Mouse (Mus musculus): Measurements from ENCODE around the gene Zc3hc1.
A peak's percentile ranks its signal among the peaks of the same experiment; 100 is the strongest.
"Not testable (repeated sequence)": the region's sequence is repeated elsewhere in the genome, so short reads cannot be mapped to it uniquely, and the experiment has no call there.

Gene Zc3hc1

DNA sequence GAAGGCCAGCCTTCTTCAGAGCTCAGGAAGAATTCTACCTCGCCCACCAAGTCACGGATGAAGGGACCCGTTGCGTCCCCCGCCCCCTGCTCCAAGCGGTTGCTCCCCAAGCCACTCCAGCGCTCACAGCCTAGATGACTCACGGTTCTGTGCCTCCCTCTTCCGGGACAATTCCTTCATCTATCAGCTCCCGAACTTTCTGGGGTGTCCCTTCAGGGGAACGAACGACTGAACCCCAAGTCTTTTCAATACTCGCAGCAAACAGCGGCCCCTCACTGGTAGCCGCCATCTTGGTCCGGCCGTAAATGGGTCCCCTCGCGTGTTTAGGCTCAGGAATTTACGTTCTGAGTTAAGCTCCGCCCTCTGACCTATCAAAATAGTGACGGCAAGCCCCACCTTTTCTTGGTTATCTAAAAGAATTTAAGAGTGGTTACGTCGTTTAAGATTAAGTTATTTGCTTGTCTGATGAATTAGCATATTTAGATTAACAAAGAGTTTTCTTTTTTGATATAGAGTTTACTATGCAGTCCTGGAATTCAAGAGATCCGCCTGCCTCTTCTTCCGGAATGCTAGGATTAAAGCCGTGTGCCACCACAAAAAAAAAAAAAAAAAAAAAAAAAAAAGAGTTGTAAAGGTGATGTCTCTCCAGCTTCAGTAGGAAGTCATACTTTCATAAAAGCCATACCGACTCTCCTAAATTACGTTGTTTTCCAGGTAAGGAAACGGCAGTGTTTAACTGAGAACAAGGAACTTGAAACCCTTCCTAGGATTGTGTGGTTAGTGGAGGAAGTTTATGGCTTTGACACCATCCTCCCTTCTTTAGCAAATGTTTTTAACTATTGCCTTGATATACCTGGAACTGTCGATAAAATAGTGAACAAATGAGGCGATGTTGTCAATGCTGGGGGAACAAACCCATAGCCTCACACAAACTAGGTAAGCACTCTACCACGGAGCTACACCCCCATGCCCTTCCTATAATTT lies at the start of gene Zc3hc1:
Zc3hc1 (minus strand) TSS at position 315 of the 984 bp plus-strand sequence.
- peak; percentile 92 for DNase-seq

DNA sequence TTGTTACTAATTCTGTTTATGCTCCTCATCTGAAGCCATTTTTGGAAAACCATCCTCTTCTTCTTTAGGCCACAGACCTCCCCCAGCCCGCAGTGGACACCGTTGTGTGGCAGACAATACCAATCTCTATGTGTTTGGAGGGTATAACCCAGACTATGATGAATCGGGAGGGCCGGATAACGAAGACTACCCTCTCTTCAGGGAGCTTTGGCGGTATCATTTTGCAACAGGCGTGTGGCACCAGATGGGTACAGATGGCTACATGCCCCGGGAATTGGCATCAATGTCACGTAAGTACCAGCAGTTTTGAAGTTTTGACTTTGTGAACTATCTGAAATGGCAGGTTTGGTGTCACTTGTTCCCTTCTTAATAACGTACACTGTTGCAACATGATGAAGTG lies 48.7 kb upstream of the Zc3hc1 start:
- DNase-seq = no peak

DNA sequence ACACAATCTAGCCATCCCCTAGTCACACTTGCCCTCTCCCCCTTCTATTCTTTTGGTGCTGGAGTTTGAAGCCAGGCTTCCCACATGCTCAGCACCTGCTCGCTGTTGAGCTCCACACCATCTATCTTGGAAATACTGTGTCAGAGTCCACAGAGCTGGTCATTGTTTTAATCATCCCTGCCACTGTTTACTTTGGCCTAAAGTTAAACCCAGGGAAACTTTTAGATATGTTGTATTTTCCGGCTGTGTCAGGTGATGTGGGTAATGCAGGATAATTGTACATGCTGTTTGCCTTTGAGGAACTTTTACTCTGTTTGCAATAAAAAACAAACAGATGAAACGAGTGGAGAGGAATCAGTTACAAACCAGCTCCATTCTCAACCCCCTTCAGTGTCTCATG lies 46.2 kb upstream of the Zc3hc1 start:
- DNase-seq = no peak

DNA sequence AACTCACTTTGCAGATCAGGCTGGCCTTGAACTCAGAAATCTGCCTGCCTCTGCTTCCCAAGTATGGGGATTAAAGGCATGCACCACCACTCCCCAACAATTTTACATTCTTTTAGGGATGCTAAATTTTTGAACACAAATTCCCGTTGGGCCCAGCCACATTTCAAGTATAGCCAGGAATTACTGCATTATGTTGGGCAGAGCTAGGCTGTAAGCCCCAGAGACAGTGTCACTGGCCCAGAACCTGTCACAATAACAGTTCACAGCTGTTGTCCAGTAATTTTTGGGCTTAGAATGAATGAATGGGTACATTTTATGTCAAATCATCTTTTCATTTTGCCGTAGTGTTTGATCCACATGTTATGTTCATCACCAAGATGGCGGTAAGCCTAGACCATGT lies 45.6 kb upstream of the Zc3hc1 start:
- DNase-seq = no peak

DNA sequence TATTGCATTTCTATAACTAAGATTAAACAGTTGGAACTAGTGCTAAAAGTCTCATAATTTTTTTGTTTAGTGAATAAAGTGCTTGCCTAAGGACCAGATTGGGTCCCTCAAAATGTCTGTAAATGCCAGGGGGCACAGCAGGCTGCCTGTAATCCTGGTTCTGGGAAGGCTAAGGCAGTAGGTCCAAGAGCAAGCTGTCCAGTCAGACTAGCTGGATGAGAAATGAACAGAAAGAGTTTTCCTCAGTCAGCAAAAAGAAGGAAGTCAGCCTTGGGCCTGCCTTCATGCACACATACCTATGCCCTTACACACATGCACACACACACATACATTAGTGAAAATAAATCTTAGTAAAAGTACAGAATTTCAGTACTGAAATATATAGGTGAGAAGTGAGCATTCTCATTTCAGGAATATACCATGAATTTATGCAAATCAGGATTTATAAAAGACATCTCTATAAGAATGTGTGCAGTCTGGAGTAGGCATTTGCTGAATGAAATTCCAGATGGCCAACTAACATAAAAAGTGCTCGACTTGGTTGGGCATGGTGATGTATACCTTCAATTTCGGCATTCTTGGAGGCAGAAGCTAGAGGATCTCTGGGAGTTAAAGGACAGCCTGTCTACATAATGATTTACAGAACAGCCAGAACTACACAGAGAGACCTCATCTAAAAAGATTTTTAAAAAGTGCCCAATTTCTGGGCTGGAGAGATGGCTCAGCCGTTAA lies 41.8 kb upstream of the Zc3hc1 start:
- peak; percentile 36 for DNase-seq

DNA sequence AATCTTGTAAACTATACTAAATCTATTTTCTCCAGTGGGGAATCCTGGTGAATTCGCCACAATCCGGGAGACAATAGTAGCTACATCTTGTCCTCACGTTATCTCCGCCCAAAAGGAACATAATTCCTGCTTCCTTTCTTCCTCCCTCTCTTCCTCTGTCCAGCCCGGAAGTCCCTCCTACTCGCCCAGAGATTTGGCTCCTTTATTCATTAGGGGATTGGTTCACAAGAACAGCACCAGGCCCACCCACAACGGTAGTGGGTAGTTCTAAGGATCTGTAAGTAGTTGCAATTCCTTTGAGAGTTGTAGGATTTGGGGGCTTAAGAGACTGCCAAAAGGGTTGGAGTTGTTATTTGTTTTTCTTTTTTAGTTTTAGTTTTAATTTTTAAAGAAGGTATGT lies 26.0 kb upstream of the Zc3hc1 start:
- no peak for DNase-seq

DNA sequence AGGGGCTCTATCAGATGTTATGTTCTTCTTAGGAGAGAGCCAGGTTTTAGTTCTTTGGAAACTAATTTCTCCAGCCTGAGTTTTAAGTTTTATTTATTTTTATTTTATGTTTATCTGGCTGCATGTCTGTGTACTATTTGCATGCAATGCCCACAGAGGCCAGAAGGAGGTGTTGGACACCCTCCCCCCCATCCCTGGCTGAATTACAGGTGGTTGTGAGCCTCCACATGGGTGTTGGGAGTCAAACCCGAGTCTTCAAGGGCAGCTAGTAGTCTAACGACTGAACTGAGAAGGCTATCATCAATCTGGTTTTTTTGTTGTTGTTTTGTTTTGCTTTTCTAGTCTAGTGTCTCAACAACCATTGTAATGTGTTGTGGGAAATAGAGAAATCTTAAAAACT lies 25.3 kb upstream of the Zc3hc1 start:
- no peak for DNase-seq

DNA sequence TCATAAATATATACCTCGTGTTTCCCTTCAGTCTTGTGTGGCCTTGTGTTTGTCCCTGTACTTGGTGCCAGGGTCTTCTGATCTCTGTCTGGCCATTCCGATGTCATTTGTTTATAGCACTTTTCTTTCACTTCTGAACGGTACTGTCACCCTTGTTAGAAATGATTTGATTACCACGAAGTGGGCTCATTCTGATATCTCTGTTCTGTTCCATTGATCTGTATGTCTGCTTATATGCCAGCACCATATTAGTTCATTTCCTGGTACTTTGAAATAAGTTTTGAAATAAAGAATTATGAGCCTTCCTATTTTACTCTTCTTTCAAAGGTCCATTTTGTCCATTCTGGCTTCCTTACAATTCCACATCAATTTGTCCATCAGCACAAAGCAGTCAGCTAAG lies 20.5 kb upstream of the Zc3hc1 start:
- no peak for DNase-seq

DNA sequence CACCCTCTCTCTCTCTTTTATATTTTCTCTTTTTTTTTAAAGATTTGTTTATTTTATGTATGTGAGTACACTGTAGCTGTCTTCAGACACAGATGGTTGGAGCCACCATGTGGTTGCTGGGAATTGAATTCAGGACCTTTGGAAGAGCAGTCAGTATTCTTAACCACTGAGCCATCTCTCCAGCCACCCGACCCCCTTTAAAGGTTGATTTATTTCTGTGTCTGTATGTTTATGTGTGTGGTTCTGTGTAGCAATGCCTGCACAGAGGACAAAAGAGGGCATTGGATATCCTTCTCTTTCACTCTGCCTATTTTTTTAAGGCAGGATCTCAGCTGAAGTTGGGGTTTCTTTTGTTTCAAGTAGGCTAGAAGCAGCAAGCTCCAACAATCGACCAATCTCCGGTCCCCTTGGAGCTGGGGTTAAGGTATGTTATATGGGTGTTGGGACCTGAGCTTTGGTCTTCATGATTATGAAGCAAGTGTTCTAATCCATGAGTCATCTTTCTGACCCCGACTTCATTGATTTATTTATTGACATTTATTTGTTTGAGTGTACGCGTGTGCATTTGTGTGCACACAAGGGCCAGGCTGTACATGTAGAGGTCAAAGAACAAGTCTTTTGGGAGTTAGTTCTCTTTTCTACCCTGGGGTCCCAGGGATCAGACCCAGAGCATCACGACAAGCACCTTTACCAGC lies 18.7 kb upstream of the Zc3hc1 start:
- DNase-seq = no peak

DNA sequence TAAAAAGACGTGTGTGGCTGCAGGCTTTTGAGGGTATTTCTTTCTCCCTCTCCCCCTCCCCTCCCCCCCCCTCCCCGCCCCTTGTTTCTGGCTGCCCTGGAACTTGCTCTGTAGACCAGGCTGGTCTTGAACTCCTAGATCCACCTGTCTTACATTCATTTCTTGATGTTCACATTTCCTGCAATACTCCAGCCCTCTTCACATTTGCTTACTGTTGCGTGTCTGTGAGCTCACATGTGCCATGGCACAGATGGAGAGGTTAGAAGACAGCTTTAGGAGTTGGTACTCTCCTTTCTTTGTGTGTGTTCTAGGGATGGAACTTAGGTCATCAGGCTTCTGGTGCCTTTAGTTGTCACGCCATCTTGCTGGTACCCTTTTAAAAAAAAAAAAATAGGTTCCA lies 17.4 kb upstream of the Zc3hc1 start:
- DNase-seq = no peak

DNA sequence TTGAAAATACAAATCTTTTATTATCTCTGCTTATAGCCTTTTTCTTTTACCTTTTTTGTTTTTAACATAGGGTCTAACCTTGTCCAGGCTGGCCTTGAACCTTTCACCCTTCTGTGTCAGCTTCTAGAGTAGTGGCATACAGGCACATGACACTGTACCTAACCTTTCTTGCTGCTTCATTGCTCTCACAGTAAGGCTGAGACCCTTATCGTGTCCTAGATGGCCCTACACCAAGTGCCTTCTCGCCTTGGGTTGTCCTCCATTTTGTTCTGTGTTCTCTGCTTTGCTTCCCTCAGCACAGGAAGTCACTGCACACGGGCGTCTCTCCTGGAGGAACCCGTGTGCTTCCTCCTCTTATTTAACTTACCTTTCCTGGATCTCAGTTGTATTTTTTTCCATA lies 13.8 kb upstream of the Zc3hc1 start:
- no peak for DNase-seq

DNA sequence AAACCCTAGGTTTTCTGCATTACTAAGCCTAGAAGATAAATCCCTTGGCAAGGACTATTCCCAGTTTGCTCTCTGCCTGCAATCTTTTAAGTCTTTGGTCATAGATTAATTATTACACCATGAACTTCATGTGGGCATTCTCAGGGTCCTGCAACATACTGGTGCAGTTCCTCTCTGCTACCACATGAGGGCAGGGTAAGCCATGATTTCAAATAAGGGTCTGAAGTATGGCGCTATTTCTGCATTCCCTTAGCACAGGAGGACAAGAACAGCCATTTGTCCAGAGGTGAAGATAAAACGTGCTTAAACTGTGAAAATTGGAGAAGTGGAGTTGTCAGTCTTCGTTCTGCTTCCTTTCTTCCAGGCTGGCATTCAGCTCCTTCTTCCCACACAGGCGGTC lies 12.6 kb upstream of the Zc3hc1 start:
- DNase-seq = peak; percentile 84

DNA sequence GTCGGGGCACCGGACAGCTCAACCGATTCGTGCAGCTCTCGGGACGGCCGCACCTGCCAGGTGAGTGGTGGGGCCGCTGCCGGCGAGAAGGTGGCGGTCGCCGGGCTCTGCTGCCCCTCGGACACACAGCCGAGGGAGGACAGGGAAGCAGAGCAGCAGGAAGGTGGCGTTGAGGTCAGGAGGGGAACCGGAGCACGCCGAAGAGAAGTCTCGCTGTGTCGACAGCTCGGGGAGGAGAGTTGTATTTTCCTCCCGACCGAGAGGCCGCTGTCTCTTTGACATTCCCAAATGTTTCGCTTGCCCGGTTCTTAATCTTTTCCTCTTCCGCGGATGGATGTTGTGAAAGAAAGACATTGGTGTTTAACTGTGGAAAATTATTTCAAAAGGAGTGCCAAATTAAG lies 11.3 kb upstream of the Zc3hc1 start:
- peak; percentile 42 for DNase-seq

DNA sequence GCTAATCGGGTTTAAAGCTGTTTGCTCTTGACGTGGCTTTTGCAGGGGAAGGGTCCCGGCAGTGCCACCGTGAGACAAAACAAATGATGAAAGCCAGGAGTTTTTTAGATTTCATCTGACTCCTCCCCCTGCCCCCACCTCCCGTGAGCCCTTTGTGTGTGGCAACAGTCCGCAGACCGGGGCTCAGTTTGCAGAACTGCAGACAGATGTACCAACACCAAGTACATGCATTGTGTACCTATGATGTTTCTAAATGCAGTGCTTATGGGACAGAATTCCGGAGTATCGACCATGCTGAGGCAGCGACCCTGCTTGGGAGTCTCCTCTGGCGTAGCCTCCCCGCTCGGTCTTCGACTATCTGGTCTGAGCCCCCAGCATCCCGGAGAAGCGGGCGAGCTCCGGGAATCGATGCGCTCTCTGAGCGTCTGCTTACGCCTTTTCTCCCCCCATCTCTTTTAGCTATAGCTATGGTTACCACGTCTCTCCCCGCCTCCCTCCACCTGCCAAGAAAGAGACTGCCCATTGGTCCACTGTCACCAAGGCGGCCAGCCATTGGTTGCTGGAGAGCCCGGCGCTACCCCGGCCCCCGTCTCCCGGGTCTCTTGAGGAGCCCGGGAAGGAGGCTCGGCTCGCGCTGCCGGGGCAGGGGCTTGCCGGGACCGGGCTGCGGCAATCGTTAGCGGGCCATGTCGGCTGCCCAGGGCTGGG lies 10.6 kb upstream of the Zc3hc1 start, which contains the start of gene Klhdc10:
Klhdc10 (plus strand) TSS at position 561 of the 708 bp plus-strand sequence.
- peak; percentile 98 for DNase-seq

DNA sequence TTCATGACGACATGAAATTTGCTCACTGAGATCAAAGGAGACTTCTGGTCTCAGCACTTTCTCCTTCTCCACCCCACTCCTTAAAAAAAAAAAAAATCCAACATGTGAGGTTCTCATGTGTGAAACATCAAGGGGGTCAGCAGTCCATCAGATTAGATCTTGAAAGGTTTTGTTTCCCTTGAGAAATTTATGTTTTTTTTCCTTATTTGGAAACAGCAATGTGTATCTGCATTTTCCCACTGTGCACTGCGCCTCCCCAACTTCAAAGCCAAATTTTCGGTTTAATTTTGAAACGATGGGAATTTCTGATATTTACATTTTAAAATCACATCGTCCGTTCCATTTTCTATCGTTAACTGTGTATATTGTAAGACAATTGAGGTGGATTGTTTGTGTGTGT lies 9.9 kb upstream of the Zc3hc1 start:
- DNase-seq = peak; percentile 46

DNA sequence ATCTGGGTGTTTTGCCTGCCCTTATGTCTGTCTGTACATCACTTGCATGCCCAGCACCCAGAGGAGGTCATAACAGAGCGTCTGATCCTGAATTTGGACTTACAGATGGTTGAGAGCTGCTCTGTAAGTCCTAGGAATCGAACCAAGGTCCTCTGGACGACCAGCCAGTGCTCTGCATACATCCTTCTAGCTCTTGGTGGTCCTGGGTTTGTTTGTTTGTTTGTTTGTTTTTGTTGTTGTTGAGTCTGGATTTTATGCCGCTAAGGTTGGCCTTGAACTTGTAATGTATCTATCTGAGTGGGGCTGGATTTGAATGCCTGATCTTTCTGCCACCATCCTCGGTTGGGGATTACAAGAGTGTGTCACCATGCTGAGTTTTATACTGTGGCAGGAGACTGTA lies 9.3 kb upstream of the Zc3hc1 start:
- DNase-seq = no peak

DNA sequence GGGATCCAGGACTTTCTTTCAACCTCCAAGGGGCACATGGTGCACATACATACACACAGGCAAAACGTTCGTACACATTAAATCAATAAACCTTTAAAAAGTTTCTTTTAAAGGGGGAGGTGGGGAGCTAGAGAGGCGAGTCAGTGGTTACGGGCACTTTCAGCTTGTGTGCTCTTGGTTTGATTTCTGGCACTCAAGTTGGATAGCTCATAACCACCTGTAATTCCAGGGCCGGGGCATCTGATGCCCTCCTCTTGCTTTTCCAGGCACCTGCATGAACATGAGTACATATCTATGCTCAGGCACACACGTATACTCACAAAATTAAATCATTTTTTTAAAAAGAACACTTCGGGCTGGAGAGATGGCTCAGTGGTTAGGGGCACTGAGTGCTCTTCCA lies 1.2 kb upstream of the Zc3hc1 start:
- DNase-seq = no peak

DNA sequence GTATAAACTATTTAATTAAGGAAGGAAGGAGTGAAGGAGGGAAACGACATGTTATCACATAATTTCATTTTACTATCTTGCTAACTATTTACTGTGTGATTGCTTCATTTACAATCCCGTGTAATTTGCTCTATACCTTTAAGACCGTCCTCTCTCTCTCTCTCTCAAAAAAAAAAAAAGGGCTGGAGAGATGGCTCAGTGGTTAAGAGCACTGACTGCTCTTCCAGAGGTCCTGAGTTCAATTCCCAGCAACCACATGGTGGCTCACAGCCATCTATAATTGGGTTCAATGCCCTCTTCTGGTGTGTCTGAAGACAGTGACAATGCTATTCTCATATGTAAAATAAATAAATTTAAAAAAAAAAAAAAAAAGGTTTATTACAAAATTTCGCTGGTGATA lies 557 bp downstream of the Zc3hc1 start:
- not testable (repeated sequence) for DNase-seq

DNA sequence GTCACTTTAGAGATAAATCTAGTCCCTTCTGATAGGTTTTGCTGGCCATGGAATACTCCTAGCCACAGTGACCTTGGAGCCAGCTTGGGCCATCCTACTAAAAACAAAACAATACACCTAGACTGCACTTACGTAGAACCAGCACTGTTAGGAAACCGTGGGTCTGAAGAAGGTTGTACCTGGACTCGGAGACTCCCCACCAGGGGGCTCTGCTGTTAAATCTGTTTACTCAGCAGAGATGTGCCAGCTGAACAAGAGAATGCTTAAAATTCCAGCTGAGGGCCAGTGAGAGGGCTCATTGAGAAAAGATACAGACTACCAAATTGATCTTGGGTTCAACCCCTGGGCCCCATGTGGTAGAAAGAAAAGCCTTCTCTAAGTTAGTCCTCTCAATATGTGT lies 9.7 kb downstream of the Zc3hc1 start:
- DNase-seq = peak; percentile 74

DNA sequence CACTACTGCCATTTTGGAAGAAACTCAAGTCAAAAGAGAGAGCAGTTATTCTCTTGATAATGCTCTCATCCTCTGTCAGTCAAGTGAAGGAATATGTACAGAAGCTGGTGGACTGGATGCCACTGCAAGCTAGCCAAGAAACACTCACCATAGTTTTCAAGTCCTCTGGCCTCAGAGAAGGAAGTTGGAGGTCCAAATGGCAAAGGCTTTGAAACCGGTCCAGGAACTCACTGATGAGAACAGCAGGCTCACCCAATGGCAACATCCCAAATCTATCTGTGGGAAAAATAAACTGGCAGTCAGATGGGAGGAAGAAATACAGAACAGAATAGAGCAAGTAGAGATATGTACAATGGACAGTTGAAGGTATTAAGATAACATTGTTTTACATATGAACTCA lies 15.0 kb downstream of the Zc3hc1 start:
- no peak for DNase-seq

DNA sequence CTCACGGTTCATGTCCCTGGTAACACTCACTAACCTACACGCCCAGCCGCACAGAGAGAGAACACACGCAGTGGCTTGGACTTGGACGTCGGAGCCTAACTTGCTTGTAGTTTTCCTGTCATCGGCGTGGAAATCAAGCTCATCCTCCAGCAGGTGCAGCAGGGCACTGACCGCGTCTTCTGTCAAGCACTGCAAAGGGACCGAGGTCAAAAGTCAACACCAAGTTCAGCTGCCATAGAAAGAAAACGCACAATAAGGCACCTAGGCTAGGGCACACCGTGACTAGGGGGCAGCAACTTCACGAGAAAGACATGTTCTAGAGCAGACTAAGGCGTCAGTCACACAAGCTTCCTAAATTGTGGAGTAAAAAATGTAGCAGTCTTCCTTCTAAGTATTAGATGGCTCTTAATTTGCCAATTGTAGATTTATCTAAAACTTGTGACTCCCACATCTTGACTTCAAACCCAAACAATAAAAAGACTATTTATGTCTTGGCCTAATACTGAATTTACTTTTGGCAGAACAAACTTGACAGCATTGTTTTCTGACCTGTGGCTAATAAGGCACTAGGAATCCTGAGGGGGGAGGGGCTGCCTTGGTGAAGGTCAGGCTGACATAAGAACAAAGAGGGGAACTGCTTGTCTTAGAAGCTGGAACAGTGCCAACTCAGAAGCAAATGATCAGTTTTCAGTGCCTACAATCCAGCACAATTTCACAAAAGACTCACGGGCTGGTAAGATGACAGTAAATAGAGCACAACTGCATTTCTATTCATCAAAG lies 15.9 kb downstream of the Zc3hc1 start:
- DNase-seq = peak; percentile 24

Measured in embryo, embryonic 11 days (tissue).